Mouse (Mus musculus) E14TG2a.4 (cell line): ENCODE data around the gene Thsd7b.

Source experiments
- CTCF ChIP-seq: conservative IDR thresholded peaks from 2 replicates; pipeline ENCODE4 v1.5.1; 2014; ENCODE audit warnings: low read length
- NANOG ChIP-seq: IDR thresholded peaks from 2 replicates; pipeline ENCODE4 v1.6.1; 2014; ENCODE audit warnings: borderline replicate concordance, low read length, mixed read lengths
- POU5F1 ChIP-seq: IDR thresholded peaks from 2 replicates; pipeline ENCODE4 v1.6.1; 2014; ENCODE audit warnings: low read length, borderline replicate concordance

GRCm38 (mm10) chr1:129759003-129759402, 485.9 kb downstream of the Thsd7b start:
- no peak for TF ChIP-seq CTCF
- TF ChIP-seq POU5F1 = no peak
- no peak for TF ChIP-seq NANOG
